Mouse (Mus musculus) embryo, embryonic 11.5 days (tissue): Measurements from ENCODE around the gene Inip.

Source experiments
- DNase-seq: peaks from one replicate; pipeline ENCODE4 v3.0.0-alpha.2; 2012; ENCODE audit warnings: low read depth, low spot score

Gene Inip

DNA sequence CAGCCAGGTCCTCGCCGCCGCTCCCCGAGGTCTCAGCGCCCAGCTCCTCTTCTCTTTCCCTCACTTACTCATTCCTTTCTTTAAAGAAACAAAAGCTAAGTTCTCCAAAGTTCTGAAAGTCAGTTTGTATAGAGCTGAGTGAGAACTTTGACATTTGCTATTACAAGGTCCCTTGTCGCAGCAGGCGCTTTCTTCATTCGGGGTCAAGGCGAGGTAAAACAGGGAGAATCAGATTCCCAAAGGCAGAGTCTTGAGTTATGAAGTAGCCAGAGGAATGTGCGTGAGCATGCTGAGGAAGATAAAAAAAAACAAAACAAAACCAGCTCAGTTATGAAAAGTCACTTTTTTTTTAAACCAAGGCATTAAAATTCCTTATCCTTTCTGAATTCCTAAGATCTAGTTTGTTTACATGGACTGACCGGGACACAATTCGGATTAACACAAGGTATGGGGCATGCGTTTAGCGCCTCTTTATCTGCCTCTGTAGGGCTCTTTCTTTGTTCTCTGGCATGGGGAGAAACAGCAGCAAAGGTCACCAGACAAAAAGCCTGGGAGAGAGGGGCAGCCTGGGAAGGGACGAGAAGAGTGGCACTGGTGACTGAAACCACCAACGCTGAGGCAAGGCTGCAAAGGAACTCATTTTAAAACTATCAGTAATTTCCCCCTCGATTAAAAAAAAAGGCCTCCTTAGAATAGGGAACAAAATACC lies 29.1 kb downstream of the Inip start:
- DNase-seq = no peak

DNA sequence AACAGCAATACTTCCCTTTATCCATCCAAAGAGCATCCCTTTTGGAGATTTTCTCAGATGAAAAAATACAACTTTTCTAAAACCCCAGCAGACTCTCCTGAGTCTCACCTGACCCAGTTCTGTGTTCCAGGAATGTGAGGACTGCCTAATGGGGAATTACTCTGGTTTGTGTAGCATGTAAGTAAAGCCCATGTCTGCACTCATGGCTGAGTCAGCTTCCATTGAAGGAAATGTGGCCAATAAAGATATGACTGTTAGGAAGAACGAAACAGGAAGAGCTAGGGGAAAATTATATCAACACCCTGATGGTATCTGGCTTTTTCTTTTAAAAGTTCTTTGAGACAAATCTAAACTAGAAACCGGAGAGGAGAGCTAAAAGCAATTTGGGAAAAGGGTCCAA lies 33.7 kb downstream of the Inip start:
- no peak for DNase-seq

DNA sequence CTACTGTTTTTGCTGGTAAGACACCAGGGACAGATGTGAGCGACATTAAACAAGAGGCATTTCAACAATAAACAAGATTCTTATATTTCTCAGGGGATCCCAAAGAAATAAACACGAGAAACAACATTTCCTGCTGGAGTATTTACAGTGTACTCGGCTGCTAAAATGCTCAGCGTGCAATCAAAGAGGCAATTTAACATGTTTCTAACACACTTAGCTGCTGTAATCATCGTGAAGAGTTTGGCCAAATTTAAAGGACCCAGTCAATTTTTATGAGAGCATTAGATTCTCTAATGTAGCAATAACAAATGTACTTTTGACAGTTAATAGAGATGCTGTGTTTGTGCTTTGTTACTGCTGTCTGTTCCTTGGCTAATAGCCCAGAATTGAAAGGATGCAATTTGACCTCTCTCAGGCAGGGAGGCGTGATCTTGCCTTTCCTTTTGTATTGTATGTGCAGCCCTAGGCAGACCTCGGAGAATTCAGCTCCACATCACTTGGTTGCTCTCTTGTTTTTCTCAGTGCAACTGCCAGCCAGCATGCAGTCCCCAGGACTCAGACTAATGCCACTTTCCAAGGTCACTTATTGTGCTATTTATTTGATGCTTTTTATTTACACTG lies 35.9 kb downstream of the Inip start:
- no peak for DNase-seq

DNA sequence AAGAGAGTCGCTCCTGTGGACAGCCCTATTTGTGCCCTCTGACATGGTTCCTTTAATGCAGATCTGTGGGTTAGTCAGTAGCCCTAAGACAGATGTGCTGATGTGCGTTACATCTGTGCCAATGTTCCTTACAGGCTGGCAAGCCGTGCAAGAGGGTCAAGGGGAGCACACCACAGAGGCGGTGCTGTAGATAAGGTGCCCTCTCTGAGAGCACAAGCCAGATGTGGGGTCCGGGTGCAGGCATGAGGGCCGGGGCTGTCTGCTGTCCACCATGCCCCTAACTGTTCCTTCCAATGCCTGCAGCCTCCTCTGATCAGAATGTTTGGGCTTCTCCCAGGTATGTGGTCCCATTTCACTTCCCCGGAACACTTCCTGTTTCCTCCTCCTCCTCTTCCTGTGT lies 36.4 kb downstream of the Inip start:
- DNase-seq = no peak

DNA sequence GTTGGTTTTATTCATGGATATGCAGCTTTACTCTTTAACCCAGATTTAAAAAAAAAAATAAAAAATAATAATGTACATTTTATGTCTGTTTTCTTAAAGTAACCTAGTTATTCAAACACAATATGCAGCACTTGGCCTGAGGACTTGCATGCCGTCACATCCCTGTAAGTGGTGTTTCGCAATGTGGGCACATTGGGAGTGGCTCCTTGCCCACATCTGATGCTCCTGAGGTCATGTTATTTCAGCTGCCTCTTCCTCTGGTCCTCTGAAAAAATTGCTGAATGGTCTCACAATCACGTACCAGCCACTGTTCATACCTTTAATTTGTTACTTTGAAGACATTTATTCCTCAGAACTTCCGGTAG lies 40.0 kb downstream of the Inip start:
- DNase-seq = no peak

DNA sequence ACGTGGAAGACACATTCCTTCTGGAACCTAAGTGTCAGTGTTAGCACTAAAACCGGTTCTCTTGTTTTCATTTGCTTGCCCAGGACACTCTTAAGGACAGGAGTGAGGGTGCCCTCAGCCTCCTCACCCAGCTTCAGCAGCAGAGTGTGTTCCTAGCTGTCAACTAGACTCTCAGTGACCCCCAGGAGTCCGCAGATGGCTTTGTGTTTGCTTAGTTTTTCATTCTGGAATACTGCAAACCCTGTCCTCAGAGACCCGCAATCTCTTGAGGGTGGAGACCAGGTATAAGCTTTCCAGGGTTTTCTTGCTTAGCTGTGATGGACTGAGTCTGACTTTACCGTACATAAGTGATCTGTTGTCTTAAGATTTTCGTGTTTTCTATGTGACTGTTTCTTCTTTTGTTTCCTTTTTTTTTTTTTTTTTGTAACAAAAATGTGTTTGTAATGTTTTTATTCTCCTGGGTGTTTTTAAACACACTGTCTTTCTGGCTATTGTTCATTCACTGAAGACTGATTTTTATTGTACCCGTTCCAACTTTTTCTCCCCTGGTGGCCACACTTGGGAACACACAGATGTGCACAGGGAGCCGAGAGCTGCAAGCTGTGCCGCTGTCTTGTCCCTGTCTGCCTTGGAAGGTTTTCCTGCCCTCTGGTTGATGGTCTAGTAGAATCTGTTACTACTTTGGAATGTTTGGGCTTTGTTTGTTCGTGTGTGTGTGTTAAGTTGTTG lies 40.6 kb downstream of the Inip start:
- DNase-seq = no peak

DNA sequence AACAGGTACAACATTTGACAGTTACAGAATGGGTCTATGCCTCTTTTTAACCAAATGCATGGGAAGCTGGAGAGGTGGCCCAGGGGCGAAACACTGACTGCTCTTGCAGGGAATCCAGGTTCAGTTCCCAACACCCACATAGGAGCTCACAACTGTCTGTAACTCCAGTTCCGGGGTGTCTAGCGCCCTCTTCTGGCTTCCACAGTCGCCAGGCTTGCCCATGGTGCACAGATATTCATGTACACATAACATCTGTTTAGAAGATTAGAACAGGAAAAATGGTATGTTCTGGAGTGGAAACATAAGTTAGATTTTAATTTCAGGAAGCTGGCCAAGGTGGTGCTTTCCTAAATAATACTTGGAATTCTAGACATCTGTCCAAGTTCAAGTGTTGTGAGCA lies 41.4 kb downstream of the Inip start:
- no peak for DNase-seq

DNA sequence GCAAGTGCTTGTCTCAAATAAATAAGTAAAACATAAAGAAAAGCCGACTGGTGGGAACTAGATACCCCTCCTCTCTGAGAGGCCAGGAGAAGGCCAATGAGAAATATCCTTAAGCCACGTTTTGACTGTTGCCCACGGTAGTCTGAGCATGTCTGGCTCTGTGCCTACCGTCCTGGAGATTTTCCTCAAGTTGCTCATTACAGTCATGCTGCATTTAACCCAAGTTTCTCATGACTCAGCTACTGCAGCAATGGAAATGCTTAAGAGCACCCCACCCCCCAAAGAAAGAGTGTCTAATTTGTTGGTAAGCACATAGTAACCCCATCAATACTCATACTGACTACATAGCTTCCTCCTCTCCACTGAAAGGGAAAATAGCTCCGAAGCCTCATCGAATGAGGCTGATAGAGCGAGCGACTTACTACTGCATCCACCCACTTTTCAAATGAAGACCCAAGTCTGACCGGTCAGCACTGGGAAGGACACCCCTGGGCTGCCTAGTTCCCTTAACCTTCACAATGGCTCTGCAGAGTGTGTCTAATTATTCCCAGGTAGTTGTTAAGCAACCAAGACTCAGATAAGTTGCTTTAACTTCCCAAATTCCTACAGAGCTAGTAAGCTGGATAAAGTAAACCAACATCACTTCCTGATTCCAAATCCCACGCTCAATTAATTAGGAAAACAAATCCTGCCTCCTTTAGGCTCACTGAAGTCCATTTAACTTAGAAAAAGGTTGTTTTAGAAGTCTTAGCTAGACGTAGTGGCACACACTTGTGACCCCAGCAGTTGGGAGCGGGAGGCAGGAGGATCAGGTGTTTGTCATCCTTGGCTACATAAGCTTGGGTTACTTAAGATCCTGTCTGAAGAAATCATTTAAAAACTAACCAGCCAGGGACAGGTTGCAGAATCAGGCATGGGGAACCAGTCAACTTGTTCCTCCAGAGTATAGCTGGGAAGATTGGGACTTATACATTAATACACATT lies 43.6 kb downstream of the Inip start:
- DNase-seq = no peak

DNA sequence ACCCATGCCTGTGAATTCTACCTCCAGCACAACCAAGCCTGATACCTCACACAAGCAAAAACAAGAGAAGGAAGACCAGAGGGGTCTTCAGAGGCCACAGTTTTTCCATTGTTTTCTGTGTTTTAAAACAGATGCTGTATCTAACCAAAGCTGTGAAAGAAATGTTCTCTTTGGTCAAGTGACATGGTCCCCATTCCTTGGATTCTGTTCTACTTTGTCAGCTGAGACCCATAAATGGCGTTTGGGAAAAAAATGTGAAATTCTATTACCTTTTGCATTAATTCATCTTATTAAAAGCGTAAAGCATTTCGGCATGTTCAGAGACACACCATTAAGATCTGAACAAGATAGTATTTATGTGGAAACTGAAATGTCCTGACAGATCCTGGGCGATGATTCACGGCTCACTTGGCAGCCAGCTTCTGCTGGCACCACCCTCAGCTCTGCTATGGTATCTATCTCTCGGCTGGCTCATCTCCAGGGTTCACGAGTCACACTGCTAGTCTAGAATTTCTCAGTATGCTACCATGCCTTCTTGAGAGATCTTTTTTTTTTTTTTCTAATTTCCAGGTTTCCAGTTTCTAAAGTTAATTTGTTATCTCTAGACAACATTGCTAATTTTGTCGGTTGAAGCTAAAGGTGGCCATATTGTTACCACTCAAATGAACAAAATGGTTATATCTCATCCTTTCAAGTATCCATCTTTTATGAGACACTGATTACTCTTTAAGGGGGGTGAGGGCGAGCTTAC lies 44.9 kb downstream of the Inip start:
- no peak for DNase-seq

DNA sequence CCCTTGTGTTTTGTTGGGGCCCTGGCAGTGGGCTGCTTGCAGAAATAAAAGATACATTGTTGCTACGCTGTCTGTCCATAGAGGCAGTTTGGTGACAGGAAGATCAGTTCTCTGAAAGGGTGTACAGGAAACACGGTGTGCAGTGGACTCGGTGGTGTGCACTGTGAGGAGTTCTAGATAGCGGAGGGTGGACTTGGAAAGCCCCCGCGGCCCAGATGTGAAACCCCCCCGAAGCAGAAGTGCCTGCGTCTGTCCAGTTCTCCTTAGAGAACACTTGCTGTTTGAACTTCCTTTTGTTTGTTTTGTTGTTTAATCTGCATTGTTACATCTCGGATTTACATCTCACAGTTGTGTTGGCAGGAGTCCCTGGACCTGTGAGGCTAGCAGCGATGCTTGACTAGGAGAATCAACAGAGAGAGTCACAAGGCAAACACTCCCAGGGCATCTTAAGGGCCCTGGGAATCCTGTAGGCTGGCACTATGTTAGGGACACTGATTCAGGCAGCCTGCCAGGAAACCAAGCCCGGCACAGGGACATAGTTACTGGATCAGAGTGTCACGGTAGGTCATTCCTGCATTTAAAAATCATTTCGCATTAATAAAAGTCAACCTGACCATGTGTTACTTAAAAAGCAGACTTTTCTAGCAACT lies 47.8 kb downstream of the Inip start:
- DNase-seq = no peak

DNA sequence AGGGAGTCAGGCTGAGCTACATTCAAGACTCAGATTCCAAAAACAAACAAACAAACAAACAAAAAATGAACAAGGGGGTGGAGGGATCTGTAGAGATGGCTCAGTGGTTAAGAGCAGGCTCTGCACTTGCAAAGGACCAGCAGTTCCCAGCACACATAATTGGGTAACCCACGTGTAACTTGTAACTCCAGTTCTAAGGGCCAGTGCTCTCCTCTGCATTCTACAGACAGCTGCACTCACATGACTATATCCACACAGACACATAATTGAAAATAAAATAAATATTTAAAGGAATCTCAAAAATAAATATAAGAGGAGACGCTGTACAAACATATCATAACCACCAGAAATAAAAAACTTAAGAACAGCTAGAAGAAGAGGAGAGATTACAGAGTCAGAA lies 61.5 kb downstream of the Inip start:
- DNase-seq = no peak

DNA sequence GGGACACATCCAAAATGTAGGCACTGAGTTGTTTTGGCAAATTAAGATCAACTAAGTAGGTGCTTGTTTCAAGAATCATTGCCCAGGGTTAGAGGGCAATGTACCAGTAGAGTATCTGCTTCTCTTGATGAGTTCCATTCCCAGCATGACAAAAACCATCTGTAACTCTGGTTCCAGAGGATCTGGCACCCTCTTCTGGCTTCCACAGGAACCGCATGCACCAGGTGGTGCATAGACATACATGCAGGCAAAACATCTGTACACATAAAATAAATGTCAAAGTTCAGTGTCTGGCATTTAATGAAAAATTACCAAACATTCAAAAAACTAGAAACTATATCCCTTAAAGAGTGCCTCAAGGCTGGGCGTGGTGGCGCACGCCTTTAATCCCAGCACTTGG lies 62.1 kb downstream of the Inip start:
- DNase-seq = no peak

DNA sequence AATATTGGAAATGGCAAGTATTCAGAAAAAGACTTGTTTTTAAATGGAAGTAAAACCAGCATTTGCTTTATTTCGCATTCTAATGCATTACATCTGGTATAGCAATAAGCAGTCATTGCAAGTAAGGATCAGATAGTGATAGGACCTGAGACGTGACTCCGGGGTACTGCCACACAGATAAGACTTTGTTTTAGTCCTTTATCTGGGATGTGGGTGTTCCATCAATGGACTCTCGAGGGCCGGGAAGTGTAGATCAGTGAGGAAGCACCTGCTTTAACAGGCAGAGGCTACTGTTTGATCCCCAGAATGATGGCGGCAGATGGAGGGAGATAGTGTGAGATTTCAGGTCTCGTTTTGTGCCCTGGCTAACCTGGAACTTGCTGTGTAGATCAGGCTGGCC lies 69.8 kb downstream of the Inip start:
- DNase-seq = no peak

DNA sequence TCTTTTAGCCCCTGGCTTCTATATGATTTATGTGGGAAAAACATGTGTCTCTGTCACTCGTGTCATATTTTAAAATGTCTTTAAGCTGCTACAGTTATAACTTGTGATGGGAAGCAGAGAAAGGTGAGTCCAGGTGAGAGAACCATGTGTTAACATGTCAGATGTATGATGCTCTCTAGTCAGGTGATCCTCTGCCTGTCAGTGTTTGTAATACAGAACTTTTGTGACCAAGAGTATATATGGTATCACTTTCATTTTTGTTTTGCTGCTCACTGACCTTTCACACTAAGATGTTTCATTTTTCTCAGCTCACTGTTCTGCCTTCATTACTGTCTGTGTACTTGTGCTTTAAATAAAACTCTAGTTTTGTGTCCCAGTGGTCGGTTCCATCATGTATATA lies 72.5 kb downstream of the Inip start:
- DNase-seq = no peak

DNA sequence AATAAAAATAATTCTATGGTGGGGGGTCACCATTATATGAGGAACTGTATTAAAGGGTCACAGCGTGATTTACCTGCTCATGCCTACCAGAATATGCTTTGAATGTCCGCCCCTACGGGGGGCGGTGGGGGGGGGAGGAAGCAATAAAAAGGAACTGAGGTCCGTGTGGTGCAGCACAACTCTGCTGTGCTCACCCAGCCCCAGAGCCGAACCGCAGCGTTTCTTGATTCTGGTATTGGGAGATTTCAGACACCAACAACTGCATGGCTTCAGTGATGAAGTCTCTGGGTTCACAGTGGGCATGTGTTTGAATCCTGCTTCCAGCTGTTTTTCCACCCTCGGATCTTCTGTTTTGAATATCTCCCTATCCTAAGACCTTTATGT lies 73.5 kb downstream of the Inip start:
- no peak for DNase-seq

DNA sequence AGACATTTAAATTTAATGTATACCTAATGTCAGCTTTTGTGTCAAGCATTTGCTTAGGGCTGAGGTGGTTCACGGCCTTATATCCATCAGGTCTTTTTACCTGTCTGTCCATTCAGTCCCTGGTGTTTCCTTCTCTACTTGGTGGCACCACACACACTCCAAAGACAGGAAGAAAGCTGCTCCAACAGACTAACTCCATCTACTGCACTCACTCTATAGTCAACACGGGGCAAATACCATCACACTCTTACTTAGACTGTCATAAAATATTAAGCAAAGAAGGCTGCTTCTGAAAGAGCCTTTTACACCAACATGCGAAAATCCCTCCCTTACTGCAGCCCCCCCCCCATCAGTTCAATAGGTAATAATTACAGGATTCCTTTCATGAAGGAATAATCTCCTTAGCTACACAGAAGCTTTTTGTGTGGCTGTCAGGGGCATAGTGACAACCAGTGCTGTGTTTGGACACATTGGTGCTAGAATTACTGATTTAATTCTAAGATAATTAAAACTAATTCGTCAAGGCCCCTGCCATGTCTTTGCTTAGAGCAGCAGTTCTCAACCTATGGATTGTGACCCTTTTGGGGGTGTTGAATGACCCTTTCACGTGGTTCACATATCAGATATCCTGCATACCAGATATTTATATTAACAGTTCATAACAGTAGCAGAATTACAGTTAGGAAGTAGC lies 74.1 kb downstream of the Inip start:
- DNase-seq = no peak

DNA sequence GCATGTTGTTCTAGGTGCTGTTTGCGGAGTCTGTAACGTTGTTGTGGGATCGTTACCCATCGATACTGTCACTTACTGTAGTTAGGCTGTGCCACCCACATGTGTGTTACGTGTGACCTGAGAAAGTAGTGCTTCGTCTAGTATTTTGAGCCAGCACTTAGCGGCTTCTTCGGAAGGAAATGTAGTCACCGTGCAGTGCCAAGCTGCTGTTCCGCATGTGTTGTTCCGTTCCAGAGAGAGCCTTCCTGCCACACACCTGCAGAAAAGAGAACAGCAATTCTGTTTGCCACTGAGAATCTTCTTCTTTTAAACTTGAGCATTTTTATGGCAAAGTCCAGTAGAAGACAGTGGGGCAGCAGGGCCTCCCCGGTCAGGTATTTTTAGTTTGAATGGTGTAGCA lies 74.9 kb downstream of the Inip start:
- no peak for DNase-seq

DNA sequence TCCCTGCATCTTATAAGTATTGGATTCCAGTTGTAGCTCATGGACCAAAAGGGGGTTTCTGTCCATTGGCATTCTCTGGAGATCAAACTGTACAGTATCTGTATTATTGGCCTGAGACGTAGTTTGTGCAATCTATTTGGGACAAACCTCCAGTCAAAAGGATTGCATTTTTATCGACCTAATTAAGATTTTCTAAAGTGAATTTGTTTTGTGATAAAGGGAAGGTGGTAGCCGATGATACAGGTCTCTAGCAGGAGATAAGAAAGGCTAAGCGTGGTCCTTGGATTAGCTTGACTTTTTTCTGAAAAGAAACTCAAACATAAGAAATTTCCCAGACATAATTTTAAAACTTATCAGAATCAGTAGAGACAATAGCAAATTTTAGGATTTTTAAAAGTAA lies 75.8 kb downstream of the Inip start:
- no peak for DNase-seq

DNA sequence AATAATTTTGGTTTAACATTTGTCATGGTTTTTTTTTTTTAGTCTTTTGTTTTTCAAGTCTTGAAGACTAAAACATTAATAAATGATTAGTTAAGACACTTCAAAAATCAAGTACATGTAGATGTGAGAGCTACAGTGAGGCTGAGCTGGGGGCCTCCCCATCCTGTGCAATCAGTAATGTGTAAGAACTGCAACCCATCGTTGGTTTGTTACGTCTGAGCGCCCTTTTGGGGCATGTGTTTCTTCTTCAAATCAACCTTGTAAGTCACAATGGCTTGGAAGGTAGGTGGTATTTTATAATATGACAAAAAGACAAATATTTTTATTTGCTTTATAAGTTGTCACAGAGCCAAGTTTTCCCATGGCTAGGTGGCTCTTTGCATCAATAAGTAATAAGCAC lies 79.6 kb downstream of the Inip start:
- no peak for DNase-seq
